Mouse (Mus musculus) ES-E14 (cell line): ENCODE data around the gene Ift20.

ENCODE experiments used
- CHD2 ChIP-seq: IDR thresholded peaks from 2 replicates; pipeline ENCODE4 v1.6.1; 2014; ENCODE audit warnings: mild to moderate bottlenecking, low read depth, low read length, inconsistent platforms
- MAFK ChIP-seq: IDR thresholded peaks from 2 replicates; pipeline ENCODE4 v1.6.1; 2014; ENCODE audit warnings: mild to moderate bottlenecking, low read depth, low read length, inconsistent platforms; ENCODE audit not compliant: insufficient read depth
- ZNF384 ChIP-seq: IDR thresholded peaks from 2 replicates; pipeline ENCODE4 v1.6.1; 2012; ENCODE audit warnings: low read depth, low read length, inconsistent platforms

DNA sequence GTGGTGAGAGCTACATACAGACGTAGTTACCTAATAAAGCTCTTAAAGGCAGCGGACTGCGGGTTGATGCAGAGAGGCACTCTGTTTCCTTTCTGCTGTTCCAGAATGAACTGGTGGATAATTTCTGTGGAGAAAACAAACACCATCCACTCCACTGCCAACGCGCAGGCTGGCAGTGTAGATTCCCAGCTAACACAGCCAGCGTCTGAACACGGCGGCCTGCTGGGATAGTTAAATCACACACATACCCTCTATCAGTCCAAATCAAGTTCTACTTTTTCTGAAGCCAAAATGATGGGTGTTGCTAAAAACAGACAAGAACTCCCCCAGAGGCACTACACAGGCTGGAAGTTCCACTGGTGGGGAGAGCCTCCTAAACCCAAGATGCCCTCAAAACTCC, 35.3 kb downstream of the Ift20 start:
- TF ChIP-seq CHD2, result no peak
- no peak for TF ChIP-seq ZNF384
- no peak for TF ChIP-seq MAFK
